Mouse (Mus musculus): ENCODE data around the gene Gprc5c. TPM values are rescaled to one million over a fixed set of nuclear protein-coding genes. Genes with fewer than 3 reads are reported as not detected.

The Gprc5c gene
- total and polyA plus RNA-seq, 3 experiments, result not detected

GRCm38 (mm10) chr11:114871540-114871939 lies 20.6 kb downstream of the Gprc5c start:
- in situ Hi-C loops (cut with MboI; ENCODE audit: low pct_ligation_motif_present, low pct_unique_long_range_greater_than_20kb, low sequenced_read_pairs), result no loop called here
- Histone ChIP-seq H3K9me3 (replicated peaks; ENCODE audit: low read length) (no peaks in the 10 kb centered on the region), H3K4me2 (ENCODE audit: insufficient read depth, low read depth, poor library complexity, severe bottlenecking) (no peak overlapping the region), H3K36me3 (replicated peaks in 1 of 2; ENCODE audit: control insufficient read depth in 1 of 2, insufficient read depth in 1 of 2, low read length in 1 of 2) (no peaks in the 10 kb centered on the region), H3K9ac (ENCODE audit: insufficient read depth, low read depth) (no peak overlapping the region), H3K27me3 (replicated peaks) (no peaks in the 10 kb centered on the region), H3K27ac (ENCODE audit: insufficient read depth, low read depth) (no peak overlapping the region), H3K4me3 (replicated peaks in 1 of 3; ENCODE audit: low read depth in 2 of 3, low read length in 2 of 3, poor library complexity in 1 of 3) (no peak overlapping the region), H3K4me1 (ENCODE audit: control insufficient read depth in 1 of 2, insufficient read depth in 2 of 2) (peaks cover 33 to 71% of the 10 kb centered on the region in 2 experiments), H3K79me2 (replicated peaks; ENCODE audit: control insufficient read depth, extremely low read depth, insufficient read depth, poor library complexity, severe bottlenecking) (no peaks in the 10 kb centered on the region)
- TF ChIP-seq NELFE (IDR thresholded peaks at IDR 0.05; ENCODE audit: low read depth, low read length) (no peak), KAT2A (IDR thresholded peaks at IDR 0.05; ENCODE audit: insufficient replicate concordance, low read length) (no peak), EP300 (IDR thresholded peaks at IDR 0.05; ENCODE audit: low read length) (no peak), USF2 (conservative IDR thresholded peaks at IDR 0.05; ENCODE audit: low read depth, low read length) (no peak), JUND (conservative IDR thresholded peaks at IDR 0.05; ENCODE audit: low read depth, low read length) (no peak), SMC3 (IDR thresholded peaks at IDR 0.05; ENCODE audit: low read depth, low read length) (no peak)
- no peak for DNase-seq (ENCODE audit: extremely low read depth)
- dilution Hi-C loops (cut with MboI; ENCODE audit: extremely low pct_ligation_motif_present, extremely low pct_unique_long_range_greater_than_20kb, low sequenced_read_pairs), result no loop called here

DNA sequence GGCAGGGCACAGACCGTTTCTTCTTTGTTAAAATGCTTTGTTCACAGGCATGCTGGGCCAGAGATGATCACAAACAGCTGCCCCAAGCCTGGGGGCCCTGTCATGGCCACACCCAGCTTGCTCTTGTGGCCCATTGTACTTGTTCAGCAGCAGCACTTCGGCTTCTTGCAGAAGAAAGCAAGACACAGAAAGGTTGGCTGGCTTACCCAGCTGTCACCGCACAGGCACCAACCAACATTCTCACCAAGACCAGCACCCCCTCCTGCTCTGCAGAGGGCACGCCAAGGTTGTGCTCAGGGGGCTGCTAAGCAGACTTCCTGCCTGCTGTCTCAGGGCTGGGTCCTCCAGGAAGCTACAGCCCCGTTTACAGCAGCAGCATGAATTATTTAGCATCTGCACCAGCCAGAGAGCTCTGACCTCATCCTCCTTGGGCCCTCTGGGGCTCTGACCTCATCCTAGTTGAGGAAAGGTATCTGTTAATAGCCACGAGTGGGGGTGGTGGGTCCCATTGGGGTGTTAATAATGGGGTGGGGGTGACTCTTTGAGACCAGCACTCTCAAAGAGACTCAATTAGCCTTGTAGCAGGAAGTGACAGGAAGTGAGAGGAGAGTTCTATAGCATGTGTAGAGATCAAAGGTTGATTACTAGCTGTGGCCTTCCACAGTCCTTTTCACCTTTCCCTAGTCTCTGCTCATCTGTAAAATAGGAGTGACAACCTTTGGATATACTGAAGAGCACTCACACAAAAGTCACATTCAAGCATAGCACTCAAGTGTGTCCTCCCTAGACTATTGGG lies 22.3 kb downstream of the Gprc5c start:
- peak; percentile 45 for DNase-seq (ENCODE audit: extremely low read depth)
- H3K27me3 ChIP-seq (replicated peaks), result no peaks in the 10 kb centered on the region
- dilution Hi-C loops (cut with MboI; ENCODE audit: extremely low pct_ligation_motif_present, extremely low pct_unique_long_range_greater_than_20kb, low sequenced_read_pairs), result no loop called here
- no peaks in the 10 kb centered on the region for H3K9me3 ChIP-seq (replicated peaks; ENCODE audit: low read length)
- H3K36me3 ChIP-seq (replicated peaks in 1 of 2; ENCODE audit: control insufficient read depth in 1 of 2, insufficient read depth in 1 of 2, low read length in 1 of 2), result no peaks in the 10 kb centered on the region
- in situ Hi-C loops (cut with MboI; ENCODE audit: low pct_ligation_motif_present, low pct_unique_long_range_greater_than_20kb, low sequenced_read_pairs), result no loop called here
- H3K4me3 ChIP-seq (replicated peaks in 1 of 3; ENCODE audit: low read depth in 2 of 3, low read length in 2 of 3, poor library complexity in 1 of 3), result no peak overlapping the region
- no peak overlapping the region for H3K27ac ChIP-seq (ENCODE audit: insufficient read depth, low read depth)
- peaks cover 28 to 71% of the 10 kb centered on the region in 2 experiments for H3K4me1 ChIP-seq (ENCODE audit: control insufficient read depth in 1 of 2, insufficient read depth in 2 of 2)
- no peak overlapping the region for H3K9ac ChIP-seq (ENCODE audit: insufficient read depth, low read depth)
- no peaks in the 10 kb centered on the region for H3K79me2 ChIP-seq (replicated peaks; ENCODE audit: control insufficient read depth, extremely low read depth, insufficient read depth, poor library complexity, severe bottlenecking)
- TF ChIP-seq ELF1 (IDR thresholded peaks at IDR 0.05; ENCODE audit: low read depth, low read length) (peak; percentile 21; the same call in 1 of the 2 replicates), POLR2AphosphoS2 (IDR thresholded peaks at IDR 0.05; ENCODE audit: low read depth, low read length) (no peak), CTCF (conservative IDR thresholded peaks at IDR 0.05 in 1 of 2, IDR thresholded peaks at IDR 0.05 in 1 of 2; ENCODE audit: low read depth in 2 of 2, low read length in 2 of 2) (no peak), MAZ (IDR thresholded peaks at IDR 0.05; ENCODE audit: low read depth, low read length) (0 out of 2 replicates have a peak, but pooled peaks have one; percentile 31)
- no peak overlapping the region for H3K4me2 ChIP-seq (ENCODE audit: insufficient read depth, low read depth, poor library complexity, severe bottlenecking)

GRCm38 (mm10) chr11:114874226-114875145 lies 23.5 kb downstream of the Gprc5c start:
- Histone ChIP-seq H3K79me2 (replicated peaks; ENCODE audit: control insufficient read depth, extremely low read depth, insufficient read depth, poor library complexity, severe bottlenecking) (no peaks in the 10 kb centered on the region), H3K9me3 (replicated peaks; ENCODE audit: low read length) (no peaks in the 10 kb centered on the region), H3K9ac (ENCODE audit: insufficient read depth, low read depth) (no peak overlapping the region), H3K27ac (ENCODE audit: insufficient read depth, low read depth) (no peak overlapping the region), H3K4me3 (replicated peaks in 1 of 3; ENCODE audit: low read depth in 2 of 3, low read length in 2 of 3, poor library complexity in 1 of 3) (no peak overlapping the region), H3K4me2 (ENCODE audit: insufficient read depth, low read depth, poor library complexity, severe bottlenecking) (no peak overlapping the region), H3K36me3 (replicated peaks in 1 of 2; ENCODE audit: control insufficient read depth in 1 of 2, insufficient read depth in 1 of 2, low read length in 1 of 2) (no peaks in the 10 kb centered on the region), H3K27me3 (replicated peaks) (no peaks in the 10 kb centered on the region), H3K4me1 (ENCODE audit: control insufficient read depth in 1 of 2, insufficient read depth in 2 of 2) (peaks cover 24 to 69% of the 10 kb centered on the region in 2 experiments)
- no peak for DNase-seq (ENCODE audit: extremely low read depth)
- dilution Hi-C loops (cut with MboI; ENCODE audit: extremely low pct_ligation_motif_present, extremely low pct_unique_long_range_greater_than_20kb, low sequenced_read_pairs) (no loop called here), in situ Hi-C loops (cut with MboI; ENCODE audit: low pct_ligation_motif_present, low pct_unique_long_range_greater_than_20kb, low sequenced_read_pairs) (loop anchor here (5.0 kb wide), 3 partner anchors 38 to 137 kb away; no protein-coding TSS in a partner anchor)
- TF ChIP-seq TCF12 (IDR thresholded peaks at IDR 0.05; ENCODE audit: low read depth, low read length) (no peak), UBTF (IDR thresholded peaks at IDR 0.05; ENCODE audit: low read depth, low read length) (no peak), MAZ (IDR thresholded peaks at IDR 0.05; ENCODE audit: low read depth, low read length) (no peak), EP300 (IDR thresholded peaks at IDR 0.05; ENCODE audit: low read length) (no peak), USF2 (conservative IDR thresholded peaks at IDR 0.05; ENCODE audit: low read depth, low read length) (no peak), POLR2A (IDR thresholded peaks at IDR 0.05; ENCODE audit: low read depth, low read length) (no peak), IRF4 (IDR thresholded peaks at IDR 0.05; ENCODE audit: low read depth, low read length) (no peak), ELF1 (IDR thresholded peaks at IDR 0.05; ENCODE audit: low read depth, low read length) (no peak), ZNF384 (IDR thresholded peaks at IDR 0.05; ENCODE audit: low read depth, low read length) (no peak), NRF1 (IDR thresholded peaks at IDR 0.05; ENCODE audit: low read depth, low read length) (no peak), GABPA (IDR thresholded peaks at IDR 0.05; ENCODE audit: insufficient replicate concordance, low read depth, low read length) (no peak), MXI1 (IDR thresholded peaks at IDR 0.05; ENCODE audit: low read depth, low read length) (no peak), CHD2 (IDR thresholded peaks at IDR 0.05; ENCODE audit: low read length) (no peak), SIN3A (IDR thresholded peaks at IDR 0.05; ENCODE audit: low read length) (no peak), POLR2AphosphoS2 (IDR thresholded peaks at IDR 0.05; ENCODE audit: low read depth, low read length) (no peak), RCOR1 (conservative IDR thresholded peaks at IDR 0.05; ENCODE audit: low read depth, low read length) (no peak), JUND (conservative IDR thresholded peaks at IDR 0.05; ENCODE audit: low read depth, low read length) (no peak)
